Mouse (Mus musculus): ENCODE results near the gene Olfr667. TPM values are rescaled to one million over a fixed set of nuclear protein-coding genes. Genes with fewer than 3 reads are reported as not detected.
"Not testable (repeated sequence)": the region's sequence is repeated elsewhere in the genome, so short reads cannot be mapped to it uniquely, and the experiment has no call there.

Olfr667 gene
- not detected in 2 replicates for polyA plus RNA-seq (2012; rRNA removed)
- not detected in 2 replicates for polyA plus RNA-seq (2014; fragmentation: Nextera tagmentation; extraction: Ambion mirVana)

DNA sequence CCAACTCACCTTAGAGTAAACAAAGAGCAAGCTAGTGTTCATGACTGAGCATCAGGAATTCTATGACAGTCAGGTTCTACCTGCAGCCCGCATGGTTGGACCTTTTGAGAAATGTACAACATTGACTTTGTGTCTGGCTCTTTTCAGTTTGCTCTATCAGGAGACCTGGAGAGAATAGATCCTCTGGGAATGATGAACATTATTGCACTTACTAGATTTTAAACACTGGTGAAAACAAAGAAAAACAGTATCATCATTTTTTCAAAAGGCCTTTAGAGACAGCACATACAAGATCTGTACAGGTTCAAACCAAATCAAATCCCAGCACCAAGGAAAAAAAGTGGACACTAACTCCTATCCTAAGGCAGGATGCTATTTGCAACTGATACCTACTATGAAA lies at the start of gene Olfr667:
Olfr667 (minus strand) TSS at position 101 of the 400 bp plus-strand sequence.
- H3K4me3 ChIP-seq (ENCODE audit: insufficient read depth in 1 of 2, low read depth in 2 of 2, low read length in 2 of 2): no peak within 1 kb of the TSS
- TF ChIP-seq CTCF (IDR thresholded peaks at IDR 0.05; ENCODE audit: low read depth): no peak
- no peak for TF ChIP-seq EP300 (IDR thresholded peaks at IDR 0.05; ENCODE audit: low read depth)

GRCm38 (mm10) chr7:104962520-104962919 lies 41.2 kb upstream of the Olfr667 start, which contains the start of gene Olfr670:
TSS of gene Olfr670 (minus strand) at chr7:104962620.
- H3K9me3 ChIP-seq (ENCODE audit: control insufficient read depth, low read length): no peaks in the 10 kb centered on the region
- ATAC-seq (ENCODE audit: insufficient read depth): no peak
- 23% methylated on average over 1 of the region's 1 CpGs for WGBS (ENCODE audit: insufficient replicate concordance)

More for the DNA sequence above, at the start of gene Olfr667:
- no peaks in the 10 kb centered on the region for H3K4me1 ChIP-seq (replicated peaks; ENCODE audit: control insufficient read depth in 2 of 2, insufficient read depth in 2 of 2, low read length in 1 of 2)
- H3K36me3 ChIP-seq (replicated peaks; ENCODE audit: control insufficient read depth, insufficient read depth, low read depth): no peaks in the 10 kb centered on the region
- no peaks in the 10 kb centered on the region for H3K9me3 ChIP-seq (ENCODE audit: control insufficient read depth, low read length)
- DNase-seq (ENCODE audit: low read depth in 3 of 3, low spot score in 3 of 3) (no peak), ATAC-seq (ENCODE audit: insufficient read depth) (no peak)
- no peak within 1 kb of the TSS for H3K4me2 ChIP-seq (ENCODE audit: low read depth)
- no peaks in the 10 kb centered on the region for H3K27me3 ChIP-seq (ENCODE audit: control insufficient read depth, insufficient read depth, low read length)
- 56% methylated on average over 1 of the region's 1 CpGs for WGBS (ENCODE audit: insufficient replicate concordance)
- H3K9ac ChIP-seq (replicated peaks): no peak within 1 kb of the TSS
- no peak within 1 kb of the TSS for H3K27ac ChIP-seq

GRCm38 (mm10) chr7:104950234-104950633 lies 29.0 kb upstream of the Olfr667 start:
- H3K9ac ChIP-seq (replicated peaks); H3K4me3 ChIP-seq (ENCODE audit: insufficient read depth in 1 of 2, low read depth in 2 of 2, low read length in 2 of 2); H3K27ac ChIP-seq; H3K4me2 ChIP-seq (ENCODE audit: low read depth); H3K36me3 ChIP-seq (replicated peaks; ENCODE audit: control insufficient read depth, insufficient read depth, low read depth); H3K4me1 ChIP-seq (replicated peaks; ENCODE audit: control insufficient read depth in 2 of 2, insufficient read depth in 2 of 2, low read length in 1 of 2); DNase-seq (ENCODE audit: low read depth in 3 of 3, low spot score in 3 of 3); H3K27me3 ChIP-seq (ENCODE audit: control insufficient read depth, insufficient read depth, low read length); H3K9me3 ChIP-seq (ENCODE audit: control insufficient read depth, low read length); ATAC-seq (ENCODE audit: insufficient read depth): not testable (repeated sequence)
- 77% methylated on average over 16 of the region's 16 CpGs for WGBS (ENCODE audit: insufficient replicate concordance)

More at GRCm38 (mm10) chr7:104962520-104962919, 41.2 kb upstream of the Olfr667 start, which contains the start of gene Olfr670:
- no peak for DNase-seq (ENCODE audit: low read depth in 3 of 3, low spot score in 3 of 3)
- TF ChIP-seq EP300 (IDR thresholded peaks at IDR 0.05; ENCODE audit: low read depth): no peak
- no peak for TF ChIP-seq CTCF (IDR thresholded peaks at IDR 0.05; ENCODE audit: low read depth)
- no peak within 1 kb of the TSS for H3K4me2 ChIP-seq (ENCODE audit: low read depth)
- H3K4me3 ChIP-seq (ENCODE audit: insufficient read depth in 1 of 2, low read depth in 2 of 2, low read length in 2 of 2): no peak within 1 kb of the TSS
- no peaks in the 10 kb centered on the region for H3K36me3 ChIP-seq (replicated peaks; ENCODE audit: control insufficient read depth, insufficient read depth, low read depth)
- H3K27ac ChIP-seq: no peak within 1 kb of the TSS
- H3K4me1 ChIP-seq (replicated peaks; ENCODE audit: control insufficient read depth in 2 of 2, insufficient read depth in 2 of 2, low read length in 1 of 2): no peaks in the 10 kb centered on the region
- H3K9ac ChIP-seq (replicated peaks): no peak within 1 kb of the TSS
- no peaks in the 10 kb centered on the region for H3K27me3 ChIP-seq (ENCODE audit: control insufficient read depth, insufficient read depth, low read length)

DNA sequence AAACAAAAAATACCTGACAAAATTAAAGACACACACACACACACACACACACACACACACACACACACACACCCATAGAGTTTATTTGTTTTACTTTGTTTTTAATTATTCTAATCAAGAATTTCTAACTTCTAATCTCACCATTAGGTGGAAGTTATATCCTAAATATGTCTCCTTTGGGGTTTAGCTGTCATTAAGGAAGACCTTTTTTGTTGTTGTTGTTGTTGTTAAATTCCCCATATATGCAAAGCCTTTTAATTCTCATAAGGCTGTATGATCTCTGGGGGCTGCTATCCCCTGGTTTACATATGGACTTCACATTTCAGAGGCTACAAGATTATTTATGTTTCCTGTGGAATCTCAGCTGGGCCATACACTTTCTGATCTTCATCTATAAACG lies 12.7 kb upstream of the Olfr667 start, which contains the start of gene Olfr669:
Olfr669 (plus strand) TSS at position 301 of the 400 bp plus-strand sequence.
- Histone ChIP-seq H3K36me3 (replicated peaks; ENCODE audit: control insufficient read depth, insufficient read depth, low read depth) (no peaks in the 10 kb centered on the region), H3K9me3 (ENCODE audit: control insufficient read depth, low read length) (no peaks in the 10 kb centered on the region), H3K4me1 (replicated peaks; ENCODE audit: control insufficient read depth in 2 of 2, insufficient read depth in 2 of 2, low read length in 1 of 2) (no peaks in the 10 kb centered on the region), H3K9ac (replicated peaks) (no peak within 1 kb of the TSS), H3K4me3 (ENCODE audit: insufficient read depth in 1 of 2, low read depth in 2 of 2, low read length in 2 of 2) (no peak within 1 kb of the TSS), H3K27me3 (ENCODE audit: control insufficient read depth, insufficient read depth, low read length) (no peaks in the 10 kb centered on the region), H3K4me2 (ENCODE audit: low read depth) (no peak within 1 kb of the TSS), H3K27ac (no peak within 1 kb of the TSS)
- WGBS (ENCODE audit: insufficient replicate concordance): 55% methylated on average over 1 of the region's 1 CpGs
- TF ChIP-seq CTCF (IDR thresholded peaks at IDR 0.05; ENCODE audit: low read depth): no peak
- no peak for DNase-seq (ENCODE audit: low read depth in 3 of 3, low spot score in 3 of 3)
- no peak for ATAC-seq (ENCODE audit: insufficient read depth)

DNA sequence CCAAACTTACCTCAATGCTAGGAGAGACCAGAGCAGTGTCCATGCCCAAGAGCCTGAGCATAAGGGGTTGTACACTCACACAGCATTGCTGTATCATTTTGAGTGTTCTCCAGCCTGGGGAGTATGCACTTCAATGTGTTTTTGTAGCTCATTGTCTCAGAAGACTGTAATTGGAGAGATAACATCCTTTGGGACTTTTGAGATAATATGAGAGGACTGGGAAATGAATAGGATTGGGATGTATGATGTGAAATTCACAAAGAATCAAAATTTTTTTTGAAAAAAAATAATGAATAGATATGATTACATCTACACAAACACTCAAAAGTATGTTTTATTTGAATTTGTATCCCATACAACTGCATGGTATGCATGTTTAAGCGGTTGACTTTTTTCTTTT lies 6.7 kb upstream of the Olfr667 start, which contains the start of gene Olfr668:
Olfr668 (minus strand) TSS at position 101 of the 400 bp plus-strand sequence.
- H3K4me1 ChIP-seq (replicated peaks; ENCODE audit: control insufficient read depth in 2 of 2, insufficient read depth in 2 of 2, low read length in 1 of 2): no peaks in the 10 kb centered on the region
- H3K9me3 ChIP-seq (ENCODE audit: control insufficient read depth, low read length): no peaks in the 10 kb centered on the region
- H3K27me3 ChIP-seq (ENCODE audit: control insufficient read depth, insufficient read depth, low read length): no peaks in the 10 kb centered on the region
- TF ChIP-seq CTCF (IDR thresholded peaks at IDR 0.05; ENCODE audit: low read depth) (no peak), EP300 (IDR thresholded peaks at IDR 0.05; ENCODE audit: low read depth) (no peak)
- no peak within 1 kb of the TSS for H3K9ac ChIP-seq (replicated peaks)
- no peak for DNase-seq (ENCODE audit: low read depth in 3 of 3, low spot score in 3 of 3)
- H3K36me3 ChIP-seq (replicated peaks; ENCODE audit: control insufficient read depth, insufficient read depth, low read depth): no peaks in the 10 kb centered on the region
- no peak within 1 kb of the TSS for H3K4me2 ChIP-seq (ENCODE audit: low read depth)
- WGBS (ENCODE audit: insufficient replicate concordance): 44% methylated on average over 1 of the region's 1 CpGs
- ATAC-seq (ENCODE audit: insufficient read depth): no peak
- H3K27ac ChIP-seq: no peak within 1 kb of the TSS
- no peak within 1 kb of the TSS for H3K4me3 ChIP-seq (ENCODE audit: insufficient read depth in 1 of 2, low read depth in 2 of 2, low read length in 2 of 2)
